Mouse (Mus musculus) effector memory CD4-positive, alpha-beta T cell, adult 7 months (primary cell): Measurements from ENCODE around the gene Slc23a2. TPM values are rescaled to one million over a fixed set of nuclear protein-coding genes. Genes with fewer than 3 reads are reported as not detected.

Experiments
- polyA plus RNA-seq: library from polyadenylated mRNA; unstranded; fragments of 100-300 nt; shearing (Covaris generic); gene quantifications from one replicate; pipeline ENCODE4 v1.2.1, GENCODE M21; 2017

Slc23a2 gene
- polyA plus RNA-seq = 33.3 TPM

DNA sequence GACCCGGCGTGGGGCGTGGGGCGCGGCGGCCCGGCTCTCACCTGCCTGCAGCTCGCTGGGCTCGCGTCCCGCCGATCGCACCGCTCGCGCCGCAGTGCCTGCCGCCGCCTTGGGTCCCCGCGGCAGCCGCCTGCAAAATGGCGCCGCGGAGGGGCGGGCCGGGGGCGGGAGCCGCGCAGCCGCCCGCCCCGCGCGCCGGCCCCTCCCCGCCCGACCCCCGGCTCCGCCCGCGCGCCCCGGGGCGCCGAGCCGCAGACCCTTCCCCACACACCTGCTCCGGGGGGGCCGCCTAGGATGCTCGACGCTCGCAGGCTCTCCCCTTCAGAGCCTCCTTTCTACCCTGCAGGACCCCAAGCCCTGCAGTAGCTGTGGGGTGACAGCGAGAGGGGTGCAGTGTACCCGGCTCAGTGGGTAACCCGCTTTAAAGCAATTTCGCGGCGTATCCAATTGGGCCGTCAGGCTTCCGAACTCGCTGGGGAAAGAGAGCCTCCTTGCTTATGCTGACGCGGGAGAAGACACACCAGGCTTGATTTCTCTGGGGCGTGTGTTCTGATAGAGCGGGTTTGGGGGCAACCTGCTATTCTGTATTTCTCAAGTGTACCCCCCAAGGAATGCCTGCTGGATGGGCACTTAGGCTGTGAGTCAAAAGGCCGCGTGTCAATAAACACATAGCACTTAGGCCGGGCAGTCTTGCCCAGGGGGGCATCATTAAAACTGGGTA lies at the start of gene Slc23a2:
TSS of gene Slc23a2 (minus strand) at position 138 of the 721 bp plus-strand sequence.

DNA sequence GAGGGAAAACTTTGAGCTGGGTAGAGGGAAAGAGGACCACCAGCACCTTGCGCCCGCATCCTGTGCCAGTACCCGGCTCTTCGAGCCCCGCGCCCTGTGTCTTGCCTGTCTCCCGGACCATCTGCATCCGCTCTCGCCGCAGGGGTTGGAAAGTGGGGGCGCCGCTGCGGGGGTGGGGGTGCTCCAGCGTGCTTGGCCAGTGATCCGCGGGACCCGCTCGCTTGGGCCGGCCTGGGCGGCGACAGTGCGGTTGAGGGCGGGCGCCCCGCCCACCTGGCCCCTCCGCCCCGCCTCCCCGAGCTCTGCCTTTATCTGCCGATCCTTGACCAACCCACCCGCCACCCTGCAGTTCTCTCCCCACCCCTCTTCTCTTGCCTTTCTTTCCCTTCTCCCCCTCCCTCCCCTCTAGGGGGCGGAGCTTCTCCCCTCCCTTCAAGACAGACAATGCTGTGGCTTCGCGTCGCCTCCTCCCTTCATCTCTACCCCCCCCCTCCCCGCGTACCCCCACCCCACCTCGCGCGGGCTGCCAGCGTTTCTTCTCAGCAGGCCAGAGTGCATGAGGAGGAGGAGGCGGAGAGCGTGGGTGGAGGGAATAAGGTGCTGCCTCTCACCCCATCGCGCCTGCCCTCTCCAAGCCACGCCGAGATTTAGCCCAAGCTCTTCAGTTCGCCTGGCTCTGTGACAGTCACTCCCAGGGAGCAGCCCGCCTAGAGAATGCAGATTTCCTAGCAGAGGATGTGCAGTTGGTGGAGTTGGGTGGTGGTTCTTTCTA lies 115.1 kb downstream of the Slc23a2 start, which contains the start of gene Rassf2:
TSS of gene Rassf2 (minus strand) at position 613 of the 772 bp plus-strand sequence.

Other genes starting within 250 kb of the Slc23a2 start
- gene Prnp, start 235.2 kb downstream of the Slc23a2 start, polyA plus RNA-seq = 8.3 TPM
- gene Prn, start 235.2 kb downstream of the Slc23a2 start, polyA plus RNA-seq = 0.46 TPM
- gene Prnd, start 194.2 kb downstream of the Slc23a2 start, polyA plus RNA-seq = not detected
- gene Rassf2, start 114.8 kb downstream of the Slc23a2 start, polyA plus RNA-seq = 46.1 TPM
- gene Tmem230, start 102.7 kb upstream of the Slc23a2 start, polyA plus RNA-seq = 35.8 TPM
- 184 TPM for gene Pcna, start 108.2 kb upstream of the Slc23a2 start, polyA plus RNA-seq
- 108 TPM for gene Cds2, start 118.0 kb upstream of the Slc23a2 start, polyA plus RNA-seq
- 0.50 TPM for gene Prokr2, start 240.3 kb upstream of the Slc23a2 start, polyA plus RNA-seq